Mouse (Mus musculus) lung, postnatal 36 days (tissue): Measurements from ENCODE around the gene Arntl.
"Not testable (repeated sequence)": the region's sequence is repeated elsewhere in the genome, so short reads cannot be mapped to it uniquely, and the experiment has no call there.

Experiments used
- DNase-seq: peaks from one replicate; pipeline ENCODE4 v3.0.0; 2022; ENCODE audit warnings: mixed read lengths

The Arntl gene

GRCm38 (mm10) chr7:113253777-113254405 lies 46.6 kb downstream of the Arntl start:
- DNase-seq, result no peak

GRCm38 (mm10) chr7:113256046-113256445 lies 48.8 kb downstream of the Arntl start:
- peak; percentile 71 for DNase-seq

- peak; percentile 64 for DNase-seq
Measured at GRCm38 (mm10) chr7:113258430-113258829, 51.2 kb downstream of the Arntl start.

GRCm38 (mm10) chr7:113260321-113261167 lies 53.3 kb downstream of the Arntl start:
- DNase-seq, result peak; percentile 73

DNA sequence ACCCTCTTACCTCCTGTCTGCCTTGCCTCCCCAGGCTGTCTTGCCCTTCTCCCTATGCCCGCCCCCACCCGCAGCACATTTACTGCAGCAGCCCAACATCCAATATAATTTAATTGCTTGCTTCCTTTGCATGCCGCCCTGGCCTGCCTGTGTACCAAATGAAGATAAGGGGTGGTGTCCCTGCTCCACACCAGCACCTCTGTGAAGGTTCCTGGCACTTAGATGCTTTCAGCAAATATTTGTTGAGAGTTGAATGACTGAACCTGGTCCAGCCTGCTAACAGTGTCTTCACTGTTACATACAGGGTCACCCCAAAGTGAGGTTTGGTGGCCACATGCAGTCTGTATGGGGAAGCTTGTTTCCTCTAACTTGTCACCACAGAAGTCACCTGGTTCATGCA lies 54.4 kb downstream of the Arntl start:
- DNase-seq, result no peak

DNA sequence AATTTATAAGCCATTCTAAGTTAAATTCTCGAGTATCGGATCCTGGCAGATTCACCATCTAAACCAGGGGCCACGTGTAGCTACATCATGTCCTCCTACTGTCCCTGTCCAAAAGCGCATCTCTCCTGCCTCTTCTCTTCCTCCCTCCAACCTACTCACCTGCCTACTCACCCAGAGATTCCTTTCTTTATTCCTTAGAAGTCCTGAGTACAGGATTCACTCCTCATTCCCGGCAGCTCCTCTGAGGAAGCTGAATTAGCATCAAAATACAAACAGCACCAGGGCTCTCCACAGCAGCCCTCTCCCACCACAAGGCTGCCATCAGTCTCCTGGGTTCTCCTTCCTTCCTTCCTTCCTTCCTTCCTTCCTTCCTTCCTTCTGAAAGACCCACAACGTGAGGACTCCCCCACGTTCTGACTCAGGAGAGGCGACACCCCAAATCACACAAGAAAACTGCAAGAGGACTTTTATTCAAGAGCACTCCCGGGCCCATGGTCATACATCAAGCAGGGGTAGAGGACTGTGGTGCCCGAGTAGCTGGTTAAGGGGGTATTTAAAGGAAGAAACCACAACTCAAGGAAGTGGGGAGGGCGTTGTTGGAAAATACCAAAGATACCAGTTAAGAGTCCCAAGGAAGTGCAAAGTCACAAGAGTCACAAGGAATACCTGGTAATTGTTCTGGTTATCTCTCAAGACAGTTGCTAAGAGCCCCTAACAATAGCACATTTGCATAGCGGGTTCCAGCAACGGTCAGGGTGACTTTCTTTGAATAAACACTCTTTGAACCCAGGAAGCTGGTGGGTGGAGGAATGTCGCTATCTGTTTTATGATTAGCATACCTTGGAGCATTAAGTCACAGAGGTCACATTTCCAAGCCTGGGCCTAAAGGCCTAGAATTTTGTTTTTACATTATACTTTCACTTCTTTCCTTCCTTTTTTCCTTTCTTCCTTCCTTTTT lies 55.5 kb downstream of the Arntl start:
- DNase-seq, result not testable (repeated sequence)

DNA sequence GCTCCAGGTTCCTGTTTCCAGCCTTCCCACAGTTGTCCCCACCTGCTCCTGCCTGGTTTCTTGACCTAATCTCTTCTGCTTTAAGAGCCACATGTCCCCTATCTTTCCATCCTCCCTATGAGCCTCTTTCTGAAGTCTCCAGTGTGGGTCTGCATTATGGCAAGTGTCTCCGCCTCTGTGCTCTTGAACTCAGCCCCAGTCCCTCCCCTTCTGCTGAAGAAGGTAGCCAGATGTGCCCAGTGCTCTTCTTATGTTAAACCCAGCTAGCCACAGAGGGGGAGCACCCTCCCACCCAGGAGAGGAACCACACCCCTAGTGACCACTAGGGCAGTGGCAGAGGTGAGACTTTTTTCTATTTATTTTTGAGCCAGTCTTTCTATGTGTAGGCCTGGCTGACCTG lies 56.7 kb downstream of the Arntl start:
- DNase-seq, result no peak

GRCm38 (mm10) chr7:113268287-113268686 lies 61.0 kb downstream of the Arntl start:
- DNase-seq, result peak; percentile 80

DNA sequence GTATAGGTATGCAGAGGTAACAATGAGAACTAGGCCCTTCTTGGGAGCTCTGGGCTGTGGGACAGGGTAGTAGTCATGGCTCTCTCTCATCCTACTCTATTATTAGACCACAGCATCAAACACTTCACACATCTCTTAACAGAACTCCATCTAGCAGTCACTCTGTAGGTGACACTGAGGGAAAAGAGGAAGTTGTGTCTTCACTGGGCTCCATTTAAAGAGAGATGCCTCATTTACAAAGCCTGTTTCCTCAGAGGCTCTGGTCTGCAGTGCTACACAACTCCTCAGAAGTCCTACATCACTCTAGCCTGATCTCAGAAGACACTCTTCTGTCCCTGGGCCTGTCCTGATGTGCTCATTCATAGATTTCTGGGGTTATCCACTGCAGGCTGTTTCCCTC lies 61.8 kb downstream of the Arntl start:
- no peak for DNase-seq

GRCm38 (mm10) chr7:113269921-113270320 lies 62.7 kb downstream of the Arntl start:
- DNase-seq, result peak; percentile 17

- DNase-seq, result peak; percentile 34
Measured at GRCm38 (mm10) chr7:113270551-113270950, 63.3 kb downstream of the Arntl start.

DNA sequence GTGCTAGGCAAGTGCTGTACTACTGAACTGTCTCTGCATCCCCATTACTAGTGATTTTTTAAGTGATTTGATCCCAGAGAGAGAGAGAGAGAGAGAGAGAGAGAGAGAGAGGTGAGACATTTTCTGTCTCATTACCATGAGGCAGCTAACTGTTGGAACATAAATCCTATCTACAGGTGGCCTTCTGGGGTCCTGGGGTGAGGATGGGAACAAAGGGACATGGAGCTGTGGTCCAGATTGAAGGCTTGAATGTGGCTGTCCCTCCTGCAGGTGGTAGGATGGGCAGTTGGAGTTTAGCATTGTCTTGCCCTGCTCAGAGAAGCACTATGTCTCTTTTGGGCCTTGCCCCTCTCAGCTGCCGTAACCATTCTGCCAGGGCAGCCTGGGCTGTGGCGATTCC lies 63.7 kb downstream of the Arntl start:
- no peak for DNase-seq

DNA sequence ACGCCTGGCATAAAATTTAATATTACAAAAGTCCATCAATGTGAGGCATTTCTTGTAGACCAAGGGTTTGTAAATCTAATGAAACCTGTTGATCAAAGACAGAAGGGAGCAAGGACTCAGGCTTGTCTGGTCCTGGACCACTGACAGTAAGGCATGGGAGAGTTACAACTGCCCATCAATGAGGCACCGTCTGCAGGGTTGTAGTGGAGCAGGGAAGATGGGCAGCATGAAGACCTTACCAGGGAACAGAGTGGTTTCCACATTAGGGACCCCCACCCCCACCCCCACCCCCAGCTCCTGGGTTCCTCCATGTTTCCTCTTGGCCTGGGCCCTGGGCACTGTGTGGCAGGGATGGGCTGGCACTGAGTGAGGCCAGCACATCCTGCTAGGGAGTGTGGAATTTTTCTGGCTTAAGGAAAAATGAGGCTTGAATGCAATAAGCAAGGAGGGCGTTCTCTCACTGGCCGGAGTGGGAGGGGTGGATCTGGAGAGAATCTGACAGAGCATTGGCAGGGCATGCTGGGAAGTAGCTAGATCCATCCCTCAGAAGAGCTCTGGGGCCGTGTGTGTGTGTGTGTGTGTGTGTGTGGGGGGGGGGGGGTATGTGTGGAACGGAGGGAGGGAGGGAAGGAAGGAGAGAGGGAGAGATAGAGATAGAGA lies 65.2 kb downstream of the Arntl start:
- no peak for DNase-seq

DNA sequence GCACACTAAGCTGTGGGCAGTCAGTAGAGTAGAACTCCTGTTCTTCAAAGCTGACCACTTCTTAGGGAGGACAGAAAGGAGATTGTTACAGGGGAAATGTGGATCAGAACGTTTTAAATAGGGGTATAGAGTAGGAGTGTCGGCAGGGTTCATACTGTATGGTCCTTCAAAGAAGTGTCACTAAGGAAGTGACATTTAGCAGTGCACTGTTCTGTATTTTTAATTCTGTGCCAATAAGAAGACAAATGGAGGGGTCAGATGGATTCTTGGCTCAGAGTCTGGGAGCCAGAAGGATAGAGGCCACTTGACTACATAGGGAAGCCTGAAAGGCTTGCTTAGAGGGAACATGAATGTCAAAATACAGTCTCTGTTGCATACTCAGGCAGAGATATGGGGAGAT lies 70.0 kb downstream of the Arntl start:
- DNase-seq, result no peak

- no peak for DNase-seq
Measured at GRCm38 (mm10) chr7:113278493-113278892, 71.2 kb downstream of the Arntl start.

GRCm38 (mm10) chr7:113279246-113279645 lies 72.0 kb downstream of the Arntl start:
- DNase-seq, result no peak

DNA sequence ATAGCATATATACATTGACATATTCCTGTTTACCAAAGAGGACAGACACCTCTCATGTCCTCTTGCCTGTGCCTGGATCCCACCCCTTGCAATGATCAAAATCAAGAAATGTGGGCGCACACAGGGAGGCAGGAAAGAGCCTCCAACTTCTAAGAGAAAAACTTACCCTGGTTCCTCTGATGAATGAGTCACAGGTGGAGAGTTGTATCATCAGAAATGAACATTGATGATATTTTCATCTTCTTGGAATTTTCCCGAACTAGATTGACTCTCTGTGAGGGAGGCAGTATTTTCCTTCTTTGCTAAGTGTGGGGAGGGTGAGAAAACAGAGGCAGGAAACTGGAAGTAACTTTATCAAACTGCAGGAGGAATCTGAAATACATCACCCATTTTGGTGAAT lies 78.1 kb downstream of the Arntl start:
- no peak for DNase-seq

DNA sequence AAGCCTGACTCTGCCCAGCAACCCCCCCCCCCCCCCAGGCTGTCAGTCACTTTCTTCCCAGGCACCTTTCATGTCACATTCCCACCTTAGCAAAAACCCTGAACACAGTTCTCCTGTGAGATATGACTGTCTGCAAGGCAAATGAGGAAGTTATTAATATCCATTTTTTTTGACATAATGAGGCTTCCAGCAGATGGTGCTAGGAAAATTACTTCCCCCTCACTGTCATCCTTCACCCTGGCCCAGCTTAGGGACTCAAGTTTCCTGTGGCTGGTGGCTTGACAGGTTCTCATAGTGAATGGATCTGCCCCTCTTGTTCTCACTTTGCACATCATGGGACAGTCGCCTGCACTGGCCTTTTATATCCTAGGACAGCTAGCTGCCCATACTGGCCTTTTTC lies 81.9 kb downstream of the Arntl start:
- no peak for DNase-seq

GRCm38 (mm10) chr7:113291741-113292140 lies 84.5 kb downstream of the Arntl start:
- DNase-seq, result no peak

DNA sequence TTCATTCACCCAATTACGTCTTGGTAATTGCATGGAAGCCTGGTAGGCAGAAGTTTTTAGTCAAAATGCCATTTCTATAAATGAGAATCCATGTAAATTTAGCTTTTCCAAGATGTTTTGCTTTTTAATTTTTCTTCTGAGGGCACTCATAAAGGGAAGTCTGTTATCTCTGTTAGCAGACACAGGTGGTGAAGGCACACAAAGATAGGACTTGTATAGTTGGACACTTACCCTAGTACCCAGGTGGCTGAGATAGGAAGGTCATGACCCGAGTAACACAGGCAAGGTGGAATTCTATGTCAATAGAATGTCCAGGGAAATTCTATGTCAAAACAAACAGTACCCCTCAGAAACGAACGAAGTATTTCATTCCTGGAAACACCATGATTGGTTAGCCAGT lies 84.9 kb downstream of the Arntl start:
- DNase-seq, result no peak

- no peak for DNase-seq
Measured at GRCm38 (mm10) chr7:113294598-113294997, 87.3 kb downstream of the Arntl start.

DNA sequence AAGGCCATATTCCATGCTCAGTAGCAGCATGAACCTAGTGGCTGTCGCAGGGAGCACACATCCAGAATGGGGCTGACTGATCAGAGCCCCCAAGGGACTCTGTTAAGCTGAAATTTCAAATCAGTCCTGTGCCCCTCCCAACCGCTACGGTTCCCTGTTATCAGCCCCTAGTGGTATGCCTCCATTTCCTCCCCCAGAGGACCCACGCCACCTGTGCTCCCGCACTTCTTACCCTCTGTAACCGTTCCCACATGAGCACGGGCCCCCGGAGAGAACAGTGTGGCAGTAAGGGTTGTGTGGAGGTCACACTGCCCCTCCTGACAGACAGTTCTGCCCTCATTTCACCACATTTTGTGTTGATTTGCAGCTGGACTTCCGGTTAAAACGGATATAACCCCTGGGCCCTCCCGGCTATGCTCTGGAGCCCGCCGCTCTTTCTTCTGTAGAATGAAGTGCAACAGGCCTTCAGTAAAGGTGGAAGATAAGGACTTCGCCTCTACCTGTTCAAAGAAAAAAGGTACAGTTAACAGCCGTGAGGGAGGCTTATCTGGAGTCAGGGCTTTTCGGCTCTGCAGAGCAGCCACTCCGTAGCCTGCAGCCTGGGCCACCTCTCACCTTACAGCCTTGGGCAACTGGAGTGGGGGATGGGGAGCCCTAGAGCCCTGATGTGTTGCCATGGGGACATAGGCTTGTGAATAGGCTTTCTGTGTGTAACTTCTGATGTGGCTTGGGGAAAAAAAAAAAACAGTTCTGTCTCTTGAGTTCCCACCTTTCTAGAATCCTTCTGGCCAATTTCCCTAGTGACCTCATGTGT lies 88.0 kb downstream of the Arntl start:
- no peak for DNase-seq
